In the genomic region with DNA sequence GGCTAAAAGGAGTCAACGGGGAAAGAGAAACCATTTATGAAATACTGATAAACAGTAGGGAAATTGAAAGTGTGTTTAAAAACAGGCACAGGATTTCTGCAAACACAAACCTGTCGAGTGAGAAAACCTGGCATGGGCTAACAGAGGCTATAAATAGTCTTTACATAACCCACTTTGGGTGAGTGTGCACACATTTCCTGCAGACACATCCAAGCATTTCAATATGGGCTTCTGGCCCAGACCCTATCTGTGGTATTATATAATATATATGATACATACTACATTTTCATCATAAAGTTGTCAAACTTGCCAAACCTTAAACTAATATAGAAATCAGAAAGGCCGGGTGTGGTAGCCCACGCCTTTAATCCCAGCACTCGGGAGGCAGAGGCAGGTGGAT, we compare ENCODE assay signal across 16 mouse cellular contexts. TPM values are rescaled to one million over a fixed set of nuclear protein-coding genes. Genes with fewer than 3 reads are reported as not detected.
DNase-seq lines count a peak whose midpoint lies in the region; ATAC-seq and TF ChIP-seq lines count a peak whose summit lies in the region.
"Had no signal": no experiment of that assay in that cellular context is flagged by ENCODE, and none has a peak within 500 bp of the region (broad histone marks: within the 10 kb centered on the region; RNA-seq: fewer than 3 reads in every experiment).

No protein-coding gene starts in this region.

- no peak for TF ChIP-seq POLR2A in lung, adult 2 months (IDR thresholded peaks at IDR 0.05; ENCODE audit: borderline replicate concordance, extremely low read depth, low read depth, low read length)

- H3K36me3 ChIP-seq in lung, postnatal 0 days (ENCODE audit: insufficient read depth, low read length): 0 out of 2 replicates have a peak, but pooled peaks cover under 1% of the 10 kb centered on the region
- H3K36me3 ChIP-seq in hindbrain, postnatal 0 days (ENCODE audit: insufficient read depth, low read length): no peaks in the 10 kb centered on the region

- no peak for TF ChIP-seq EP300 in lung, postnatal 0 days (IDR thresholded peaks at IDR 0.05)

- TF ChIP-seq CTCF in lung, postnatal 0 days (IDR thresholded peaks at IDR 0.05): no peak
- no peak for TF ChIP-seq CTCF in lung, adult 2 months (IDR thresholded peaks at IDR 0.05; ENCODE audit: insufficient read depth, low read length)
- no peak for TF ChIP-seq CTCF in hindbrain, postnatal 0 days (IDR thresholded peaks at IDR 0.05; ENCODE audit: low read depth)

- no peaks in the 10 kb centered on the region for H3K27me3 ChIP-seq in lung, postnatal 0 days (replicated peaks; ENCODE audit: insufficient read depth, low read length)
- no peaks in the 10 kb centered on the region for H3K27me3 ChIP-seq in hindbrain, postnatal 0 days (ENCODE audit: insufficient read depth, low read length)
- H3K27me3 ChIP-seq: forebrain, embryonic 13.5 days; hindbrain, embryonic 13.5 days; limb, embryonic 13.5 days had no signal

- peak; percentile 46 for ATAC-seq in lung, postnatal 0 days
- no peak for ATAC-seq in hindbrain, postnatal 0 days
- ATAC-seq: forebrain, embryonic 13.5 days; intestine, embryonic 16.5 days had no signal

- 66% methylated on average over 5 of the region's 5 CpGs for WGBS in lung, postnatal 0 days
- 68% methylated on average over 5 of the region's 5 CpGs for WGBS in lung, adult 2 months
- WGBS in hindbrain, postnatal 0 days: 93% methylated on average over 5 of the region's 5 CpGs

- peak; percentile 64 for DNase-seq in heart, adult 11 months
- no peak for DNase-seq in heart, postnatal 4 days
- peak; percentile 44 for DNase-seq in lung, postnatal 0 days (ENCODE audit: low spot score)
- DNase-seq in lung, adult 2 months: no peak
- peak; percentile 14 to 37 for DNase-seq in cerebellum, postnatal 14 days
- DNase-seq in hindbrain, postnatal 0 days (ENCODE audit: low spot score): no peak
- no peak for DNase-seq in left cerebral cortex, postnatal 10 days (ENCODE audit: extremely low spot score in 1 of 2, low spot score in 2 of 2)
- DNase-seq: adrenal gland, adult 2 months; spleen, adult 18-20 months; thymus, postnatal 36 days had no signal

- H3K9me3 ChIP-seq in lung, postnatal 0 days (ENCODE audit: low read length): no peaks in the 10 kb centered on the region
- H3K9me3 ChIP-seq in hindbrain, postnatal 0 days (ENCODE audit: low read length): no peaks in the 10 kb centered on the region
- H3K9me3 ChIP-seq: forebrain, embryonic 13.5 days; G1E; heart, embryonic 10.5 days; hindbrain, embryonic 13.5 days; limb, embryonic 13.5 days had no signal

- H3K27ac ChIP-seq in lung, postnatal 0 days (ENCODE audit: low read length): 0 out of 2 replicates have a peak overlapping the region, but pooled peaks have one; percentile 54
- H3K27ac ChIP-seq in hindbrain, postnatal 0 days: no peak overlapping the region
- H3K27ac ChIP-seq: forebrain, embryonic 13.5 days; heart, embryonic 10.5 days; hindbrain, embryonic 13.5 days; limb, embryonic 13.5 days had no signal

- no peak overlapping the region for H3K4me3 ChIP-seq in lung, postnatal 0 days (ENCODE audit: low read depth, low read length)
- H3K4me3 ChIP-seq in lung, adult 2 months (replicated peaks; ENCODE audit: extremely low read depth, low read depth, low read length): no peak overlapping the region
- no peak overlapping the region for H3K4me3 ChIP-seq in hindbrain, postnatal 0 days (ENCODE audit: low read length)
- H3K4me3 ChIP-seq: forebrain, embryonic 13.5 days; heart, embryonic 10.5 days; hindbrain, embryonic 13.5 days; limb, embryonic 13.5 days had no signal

- intact Hi-C loops in left cerebral cortex, postnatal 10 days (cut with DNase I): no loop called here

- H3K4me1 ChIP-seq in lung, postnatal 0 days (ENCODE audit: insufficient read depth, low read depth, low read length): no peaks in the 10 kb centered on the region
- no peaks in the 10 kb centered on the region for H3K4me1 ChIP-seq in lung, adult 2 months (ENCODE audit: control insufficient read depth, insufficient read depth, low read length)
- no peaks in the 10 kb centered on the region for H3K4me1 ChIP-seq in hindbrain, postnatal 0 days (ENCODE audit: insufficient read depth, low read length)
- H3K4me1 ChIP-seq: forebrain, embryonic 13.5 days; heart, embryonic 10.5 days; hindbrain, embryonic 13.5 days; limb, embryonic 13.5 days had no signal

- no peak overlapping the region for H3K4me2 ChIP-seq in lung, postnatal 0 days (replicated peaks; ENCODE audit: low read depth, low read length)
- H3K4me2 ChIP-seq in hindbrain, postnatal 0 days (ENCODE audit: low read depth, low read length): no peak overlapping the region
- H3K4me2 ChIP-seq: forebrain, embryonic 13.5 days; hindbrain, embryonic 13.5 days; limb, embryonic 13.5 days had no signal

- H3K9ac ChIP-seq in lung, postnatal 0 days (replicated peaks; ENCODE audit: low read depth): no peak overlapping the region
- no peak overlapping the region for H3K9ac ChIP-seq in hindbrain, postnatal 0 days (replicated peaks; ENCODE audit: low read length)
- H3K9ac ChIP-seq: forebrain, embryonic 13.5 days; hindbrain, embryonic 13.5 days; limb, embryonic 13.5 days had no signal

RNA-seq across cellular contexts. Expression of a gene that starts 12.9 kb away (rescaled TPM):
- 1 to 10 TPM; 5.9 to 7.1 TPM for total RNA-seq in heart, postnatal 4 days (2021)
- 7.8 and 9.1 TPM in 2 replicates for polyA plus RNA-seq in lung, postnatal 0 days (2015; fragmentation: Nextera tagmentation; extraction: Ambion mirVana)
- 16.6 and 21.0 TPM in 2 replicates for polyA plus RNA-seq in lung, adult 2 months (2012; rRNA removed)
- total RNA-seq in hindbrain, postnatal 0 days (2014; rRNA removed): 19.9 and 24.6 TPM in 2 replicates
- 15.8 and 17.4 TPM in 2 replicates for polyA plus RNA-seq in hindbrain, postnatal 0 days (2015; fragmentation: Nextera tagmentation; extraction: Ambion mirVana)
- total RNA-seq in left cerebral cortex, postnatal 10 days (2021): 10 to 100 TPM; 14.4 to 17.7 TPM

RNA-seq across cellular contexts. Expression of a gene that starts 17.4 kb away (rescaled TPM):
- 100 to 1,000 TPM; 471 to 553 TPM for total RNA-seq in heart, postnatal 4 days (2021)
- polyA plus RNA-seq in lung, postnatal 0 days (2015; fragmentation: Nextera tagmentation; extraction: Ambion mirVana): 373 and 463 TPM in 2 replicates
- polyA plus RNA-seq in lung, adult 2 months (2012; rRNA removed): 60.2 and 92.3 TPM in 2 replicates
- total RNA-seq in hindbrain, postnatal 0 days (2014; rRNA removed): 318 and 321 TPM in 2 replicates
- polyA plus RNA-seq in hindbrain, postnatal 0 days (2015; fragmentation: Nextera tagmentation; extraction: Ambion mirVana): 496 and 521 TPM in 2 replicates
- total RNA-seq in left cerebral cortex, postnatal 10 days (2021): 100 to 1,000 TPM; 268 to 306 TPM

RNA-seq across cellular contexts. Expression of a gene that starts 30.2 kb away (rescaled TPM):
- total RNA-seq in heart, postnatal 4 days (2021): 10 to 100 TPM; 21.0 to 23.8 TPM
- polyA plus RNA-seq in lung, postnatal 0 days (2015; fragmentation: Nextera tagmentation; extraction: Ambion mirVana): 51.0 and 58.1 TPM in 2 replicates
- 104 and 106 TPM in 2 replicates for polyA plus RNA-seq in lung, adult 2 months (2012; rRNA removed)
- 25.2 and 41.3 TPM in 2 replicates for total RNA-seq in hindbrain, postnatal 0 days (2014; rRNA removed)
- 29.8 and 30.2 TPM in 2 replicates for polyA plus RNA-seq in hindbrain, postnatal 0 days (2015; fragmentation: Nextera tagmentation; extraction: Ambion mirVana)
- 10 to 100 TPM; 27.5 to 29.8 TPM for total RNA-seq in left cerebral cortex, postnatal 10 days (2021)

RNA-seq across cellular contexts. Expression of a gene that starts 30.4 kb away (rescaled TPM):
- 10 to 100 TPM; 74.1 to 79.1 TPM for total RNA-seq in heart, postnatal 4 days (2021)
- 18.4 and 18.9 TPM in 2 replicates for polyA plus RNA-seq in lung, postnatal 0 days (2015; fragmentation: Nextera tagmentation; extraction: Ambion mirVana)
- polyA plus RNA-seq in lung, adult 2 months (2012; rRNA removed): 137 and 139 TPM in 2 replicates
- 377 and 393 TPM in 2 replicates for total RNA-seq in hindbrain, postnatal 0 days (2014; rRNA removed)
- 53.9 and 55.1 TPM in 2 replicates for polyA plus RNA-seq in hindbrain, postnatal 0 days (2015; fragmentation: Nextera tagmentation; extraction: Ambion mirVana)
- total RNA-seq in left cerebral cortex, postnatal 10 days (2021): 100 to 1,000 TPM; 231 to 242 TPM

RNA-seq across cellular contexts. Expression of a gene that starts 43.2 kb away (rescaled TPM):
- 1 to 10 TPM; 2.0 to 2.7 TPM for total RNA-seq in heart, postnatal 4 days (2021)
- polyA plus RNA-seq in lung, postnatal 0 days (2015; fragmentation: Nextera tagmentation; extraction: Ambion mirVana): 20.3 and 22.3 TPM in 2 replicates
- 79.5 and 86.0 TPM in 2 replicates for polyA plus RNA-seq in lung, adult 2 months (2012; rRNA removed)
- total RNA-seq in hindbrain, postnatal 0 days (2014; rRNA removed): 60.8 and 68.4 TPM in 2 replicates
- polyA plus RNA-seq in hindbrain, postnatal 0 days (2015; fragmentation: Nextera tagmentation; extraction: Ambion mirVana): 49.2 and 49.3 TPM in 2 replicates
- total RNA-seq in left cerebral cortex, postnatal 10 days (2021): 10 to 100 TPM; 65.8 to 67.9 TPM

Comparison
In these comparisons a context has a peak if more than half of its experiments do, and no peak if none do; other contexts are left out.
1. DNase-seq: peak in heart, adult 11 months (single experiment), lung, postnatal 0 days (single experiment) and cerebellum, postnatal 14 days (2 of 2); none in heart, postnatal 4 days (single experiment), lung, adult 2 months (single experiment), hindbrain, postnatal 0 days (single experiment) and left cerebral cortex, postnatal 10 days (0 of 2).